Mouse (Mus musculus): ENCODE data around the gene Heatr4.

DNA sequence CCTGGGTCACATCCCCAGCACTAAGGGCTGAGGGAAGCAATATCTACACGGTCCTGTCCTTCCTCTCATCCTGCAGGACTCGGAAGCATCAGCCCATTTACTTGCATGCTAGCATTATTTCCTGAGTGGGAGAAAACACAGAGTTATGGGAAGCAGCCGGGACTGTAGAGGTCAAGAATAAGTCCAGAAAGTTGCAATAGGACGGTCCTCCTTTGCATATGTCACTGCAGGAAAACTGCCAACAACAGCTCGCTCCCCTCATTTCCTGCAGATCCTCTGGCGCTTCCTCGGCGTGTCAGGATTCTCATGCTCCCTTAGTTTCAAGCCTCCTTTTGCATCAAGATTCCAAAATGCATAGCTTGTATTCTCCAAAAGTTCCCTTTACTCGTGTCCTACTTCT lies 67.8 kb downstream of the Heatr4 start:
- TF ChIP-seq POLR2A (IDR thresholded peaks at IDR 0.05; ENCODE audit: borderline replicate concordance, extremely low read depth, low read depth, low read length) (no peak), CTCF (IDR thresholded peaks at IDR 0.05; ENCODE audit: insufficient read depth, low read length) (no peak)

Data from lung, adult 2 months (tissue).